Mouse (Mus musculus): ENCODE data around the gene Lyplal1. TPM values are rescaled to one million over a fixed set of nuclear protein-coding genes. Genes with fewer than 3 reads are reported as not detected.

The Lyplal1 gene
- polyA plus RNA-seq, 1 experiment, result 0.09 TPM

- no peaks in the 10 kb centered on the region for H3K36me3 ChIP-seq (ENCODE audit: control insufficient read depth)
- H3K27me3 ChIP-seq (ENCODE audit: control insufficient read depth), result no peaks in the 10 kb centered on the region
- TF ChIP-seq TAL1 (IDR thresholded peaks at IDR 0.05; ENCODE audit: low read length) (no peak), GATA1 (IDR thresholded peaks at IDR 0.05; ENCODE audit: low read length) (no peak)
- no peaks in the 10 kb centered on the region for H3K4me1 ChIP-seq (ENCODE audit: control insufficient read depth)
- peaks cover 8% of the 10 kb centered on the region for H3K9me3 ChIP-seq (ENCODE audit: control insufficient read depth, low read length)
- no peak overlapping the region for H3K4me3 ChIP-seq (replicated peaks)
Observed at GRCm38 (mm10) chr1:186053280-186054043, 63.6 kb downstream of the Lyplal1 start.

GRCm38 (mm10) chr1:186043709-186044452 is 73.2 kb downstream of the Lyplal1 start:
- Histone ChIP-seq H3K27me3 (ENCODE audit: control insufficient read depth) (no peaks in the 10 kb centered on the region), H3K9me3 (ENCODE audit: control insufficient read depth, low read length) (peaks cover 7% of the 10 kb centered on the region; the same call in 1 of the 2 replicates), H3K4me1 (ENCODE audit: control insufficient read depth) (no peaks in the 10 kb centered on the region), H3K36me3 (ENCODE audit: control insufficient read depth) (no peaks in the 10 kb centered on the region), H3K4me3 (replicated peaks) (no peak overlapping the region)
- TF ChIP-seq TAL1 (IDR thresholded peaks at IDR 0.05; ENCODE audit: low read length), result no peak
- TF ChIP-seq GATA1 (IDR thresholded peaks at IDR 0.05; ENCODE audit: low read length), result no peak

GRCm38 (mm10) chr1:186041841-186042240 is 75.3 kb downstream of the Lyplal1 start:
- Histone ChIP-seq H3K36me3 (ENCODE audit: control insufficient read depth) (no peaks in the 10 kb centered on the region), H3K4me3 (replicated peaks) (no peak overlapping the region), H3K27me3 (ENCODE audit: control insufficient read depth) (no peaks in the 10 kb centered on the region), H3K4me1 (ENCODE audit: control insufficient read depth) (no peaks in the 10 kb centered on the region), H3K9me3 (ENCODE audit: control insufficient read depth, low read length) (peaks cover 7% of the 10 kb centered on the region; the same call in 1 of the 2 replicates)
- TF ChIP-seq GATA1 (IDR thresholded peaks at IDR 0.05; ENCODE audit: low read length) (no peak), TAL1 (IDR thresholded peaks at IDR 0.05; ENCODE audit: low read length) (no peak)
